Comparison of ENCODE assay signal across 9 mouse cellular contexts in genomic region chr16:30144818-30145464, GRCm38 (mm10).
DNase-seq lines count a peak whose midpoint lies in the region; ATAC-seq and TF ChIP-seq lines count a peak whose summit lies in the region.
"Had no signal": no experiment of that assay in that cellular context is flagged by ENCODE, and none has a peak within 500 bp of the region (broad histone marks: within the 10 kb centered on the region; RNA-seq: fewer than 3 reads in every experiment).

No protein-coding gene starts in this region.

- H3K9me3 ChIP-seq in heart, embryonic 14.5 days (ENCODE audit: control insufficient read depth, low read length): peaks cover 4% of the 10 kb centered on the region; the same call in 1 of the 2 replicates
- no peaks in the 10 kb centered on the region for H3K9me3 ChIP-seq in MEL (replicated peaks; ENCODE audit: insufficient read depth, low read length)
- H3K9me3 ChIP-seq in hindbrain, embryonic 11.5 days (ENCODE audit: control insufficient read depth, low read length): no peaks in the 10 kb centered on the region

- WGBS in heart, embryonic 14.5 days: 12% methylated on average over 13 of the region's 13 CpGs
- 18% methylated on average over 13 of the region's 13 CpGs for WGBS in hindbrain, embryonic 11.5 days

- no peak for DNase-seq in heart, postnatal 10 days
- peak; percentile 68 for DNase-seq in MEL (ENCODE audit: low read depth, low spot score)
- DNase-seq in hindbrain, embryonic 11.5 days (ENCODE audit: low spot score): no peak
- no peak for DNase-seq in layer of hippocampus, adult 18-20 months (ENCODE audit: low spot score in 2 of 2)
- DNase-seq: cerebellum, adult 2 months had no signal

- peak overlapping the region; percentile 15 to 21; a peak in 3 of 4 replicates for H3K4me3 ChIP-seq in heart, embryonic 14.5 days (ENCODE audit: control insufficient read depth in 1 of 2, insufficient read depth in 1 of 2, low read depth in 1 of 2, low read length in 2 of 2)
- H3K4me3 ChIP-seq in MEL (ENCODE audit: control insufficient read depth in 1 of 2, insufficient read depth in 1 of 2, low read depth in 2 of 2, low read length in 2 of 2): peak overlapping the region; percentile 42 to 58
- H3K4me3 ChIP-seq in hindbrain, embryonic 11.5 days (ENCODE audit: low read depth, low read length): no peak overlapping the region

- H3K27me3 ChIP-seq in heart, embryonic 14.5 days (ENCODE audit: control insufficient read depth, insufficient read depth, low read length): peaks cover 4% of the 10 kb centered on the region; the same call in 1 of the 2 replicates
- no peaks in the 10 kb centered on the region for H3K27me3 ChIP-seq in MEL (ENCODE audit: control insufficient read depth in 1 of 2, insufficient read depth in 2 of 2, low read length in 2 of 2)
- peaks cover 33% of the 10 kb centered on the region for H3K27me3 ChIP-seq in hindbrain, embryonic 11.5 days (ENCODE audit: control insufficient read depth, insufficient read depth, low read length)

- 0 out of 4 replicates have a peak, but pooled peaks of 1 of the 2 experiments have one; percentile 5 for TF ChIP-seq POLR2A in MEL (IDR thresholded peaks at IDR 0.05; ENCODE audit: control insufficient read depth in 1 of 2, insufficient read depth in 1 of 2, low read depth in 1 of 2, low read length in 2 of 2, poor library complexity in 1 of 2)

- no peak for ATAC-seq in heart, embryonic 14.5 days (ENCODE audit: insufficient number of reproducible peaks, insufficient read depth, low FRiP score, low read depth)
- no peak for ATAC-seq in hindbrain, embryonic 11.5 days (ENCODE audit: low FRiP score)
- ATAC-seq in megakaryocyte-erythroid progenitor cell, adult 5-6 weeks (replicated peaks; ENCODE audit: low FRiP score, low TSS enrichment, poor library complexity, severe bottlenecking): peak; percentile 59
- ATAC-seq in monocyte, adult 5-6 weeks (replicated peaks; ENCODE audit: insufficient number of reproducible peaks, low FRiP score, low TSS enrichment, poor library complexity, severe bottlenecking): no peak
- no peak for ATAC-seq in CD4-positive, CD25-positive, alpha-beta regulatory T cell, adult 4 months

- no peaks in the 10 kb centered on the region; the same call in 1 of the 2 replicates for H3K79me2 ChIP-seq in MEL (ENCODE audit: control insufficient read depth, insufficient read depth, low read length, poor library complexity)

- no peak for TF ChIP-seq CTCF in MEL (IDR thresholded peaks at IDR 0.05 in 2 of 3, conservative IDR thresholded peaks at IDR 0.05 in 1 of 3; ENCODE audit: control insufficient read depth in 1 of 3, insufficient read depth in 1 of 3, low read depth in 2 of 3, low read length in 3 of 3, poor library complexity in 1 of 3, severe bottlenecking in 1 of 3)

- intact Hi-C loops in heart, postnatal 10 days (cut with DNase I): no loop called here

- peaks cover 4 to 10% of the 10 kb centered on the region in 2 experiments for H3K4me1 ChIP-seq in heart, embryonic 14.5 days (ENCODE audit: control insufficient read depth in 2 of 2, insufficient read depth in 2 of 2, low read length in 2 of 2)
- H3K4me1 ChIP-seq in MEL (ENCODE audit: control insufficient read depth in 1 of 2, insufficient read depth in 2 of 2, low read length in 2 of 2): peaks cover 7 to 15% of the 10 kb centered on the region in 2 experiments
- H3K4me1 ChIP-seq in hindbrain, embryonic 11.5 days (replicated peaks; ENCODE audit: control insufficient read depth, insufficient read depth, low read length): no peaks in the 10 kb centered on the region

- no peak overlapping the region for H3K27ac ChIP-seq in heart, embryonic 14.5 days (replicated peaks in 1 of 2; ENCODE audit: control insufficient read depth in 1 of 2, insufficient read depth in 1 of 2, low read depth in 2 of 2, low read length in 2 of 2)
- peak overlapping the region; percentile 83 for H3K27ac ChIP-seq in MEL (ENCODE audit: control insufficient read depth, low read depth, low read length)
- H3K27ac ChIP-seq in hindbrain, embryonic 11.5 days (ENCODE audit: low read depth, low read length): no peak overlapping the region

- H3K4me2 ChIP-seq in heart, embryonic 14.5 days (ENCODE audit: low read length): peak overlapping the region; percentile 58
- H3K4me2 ChIP-seq in hindbrain, embryonic 11.5 days (replicated peaks; ENCODE audit: low read depth, low read length): peak overlapping the region; percentile 25; the same call in 1 of the 2 replicates

- H3K36me3 ChIP-seq in heart, embryonic 14.5 days (ENCODE audit: control insufficient read depth, insufficient read depth, low read length): no peaks in the 10 kb centered on the region
- H3K36me3 ChIP-seq in MEL (ENCODE audit: control insufficient read depth in 1 of 2, insufficient read depth in 2 of 2, low read length in 2 of 2): peaks cover 0 to 16% of the 10 kb centered on the region in 2 experiments; a peak in 2 of 4 replicates
- H3K36me3 ChIP-seq in hindbrain, embryonic 11.5 days (ENCODE audit: control insufficient read depth, insufficient read depth, low read length): no peaks in the 10 kb centered on the region

- peak; percentile 58 to 68 for TF ChIP-seq EP300 in MEL (IDR thresholded peaks at IDR 0.05; ENCODE audit: low read depth in 1 of 2, low read length in 2 of 2)

- no peak overlapping the region for H3K9ac ChIP-seq in heart, embryonic 14.5 days (ENCODE audit: low read length)
- H3K9ac ChIP-seq in MEL (ENCODE audit: control insufficient read depth, low read depth, low read length, poor library complexity, severe bottlenecking): peak overlapping the region; percentile 82
- H3K9ac ChIP-seq in hindbrain, embryonic 11.5 days (ENCODE audit: low read depth, low read length): no peak overlapping the region

- TF ChIP-seq RAD21 in MEL (IDR thresholded peaks at IDR 0.05; ENCODE audit: low read depth, low read length): no peak

TF ChIP-seq in MEL, 35 proteins besides CTCF, POLR2A, EP300 and RAD21:
- TF ChIP-seq CHD2 (IDR thresholded peaks at IDR 0.05; ENCODE audit: low read length): no peak
- TF ChIP-seq ETS1 (IDR thresholded peaks at IDR 0.05; ENCODE audit: low read depth, low read length): peak; percentile 73
- TF ChIP-seq TCF12 (IDR thresholded peaks at IDR 0.05; ENCODE audit: low read depth, low read length): peak; percentile 78
- no peak for TF ChIP-seq MAFK (IDR thresholded peaks at IDR 0.05; ENCODE audit: borderline replicate concordance, low read depth, low read length)
- no peak for TF ChIP-seq POLR2AphosphoS5 (IDR thresholded peaks at IDR 0.05; ENCODE audit: borderline replicate concordance, low read depth, low read length)
- no peak for TF ChIP-seq USF2 (IDR thresholded peaks at IDR 0.05; ENCODE audit: borderline replicate concordance in 1 of 2, insufficient read depth in 1 of 2, low read depth in 1 of 2, low read length in 2 of 2)
- TF ChIP-seq MXI1 (IDR thresholded peaks at IDR 0.05; ENCODE audit: low read depth, low read length): peak; percentile 55
- no peak for TF ChIP-seq ZKSCAN1 (IDR thresholded peaks at IDR 0.05; ENCODE audit: low read depth, low read length)
- no peak for TF ChIP-seq MYC (IDR thresholded peaks at IDR 0.05; ENCODE audit: low read depth, low read length)
- no peak for TF ChIP-seq ELF1 (IDR thresholded peaks at IDR 0.05; ENCODE audit: low read depth, low read length)
- no peak for TF ChIP-seq MAX (IDR thresholded peaks at IDR 0.05; ENCODE audit: low read length)
- TF ChIP-seq ZNF384 (IDR thresholded peaks at IDR 0.05; ENCODE audit: low read depth, low read length): peak; percentile 86
- TF ChIP-seq RCOR1 (IDR thresholded peaks at IDR 0.05; ENCODE audit: low read depth, low read length): no peak; the same call in 1 of the 2 replicates
- TF ChIP-seq NELFE (IDR thresholded peaks at IDR 0.05; ENCODE audit: low read depth, low read length): no peak
- no peak for TF ChIP-seq TAL1 (IDR thresholded peaks at IDR 0.05; ENCODE audit: low read length)
- no peak for TF ChIP-seq NRF1 (IDR thresholded peaks at IDR 0.05; ENCODE audit: insufficient read depth, low read depth, low read length, poor library complexity, severe bottlenecking)
- TF ChIP-seq MEF2A (IDR thresholded peaks at IDR 0.05; ENCODE audit: extremely low read depth, insufficient replicate concordance, low read depth, low read length, poor library complexity, severe bottlenecking): no peak
- TF ChIP-seq USF1 (IDR thresholded peaks at IDR 0.05; ENCODE audit: low read depth, low read length): no peak
- no peak for TF ChIP-seq E2F4 (IDR thresholded peaks at IDR 0.05; ENCODE audit: borderline replicate concordance, low read depth, low read length)
- no peak; the same call in 1 of the 2 replicates for TF ChIP-seq ZC3H11A (IDR thresholded peaks at IDR 0.05; ENCODE audit: low read depth, low read length)
- TF ChIP-seq SMC3 (IDR thresholded peaks at IDR 0.05; ENCODE audit: low read depth, low read length): no peak
- TF ChIP-seq BHLHE40 (IDR thresholded peaks at IDR 0.05; ENCODE audit: borderline replicate concordance, low read depth, low read length): no peak
- TF ChIP-seq MAZ (IDR thresholded peaks at IDR 0.05; ENCODE audit: low read depth, low read length): peak; percentile 35; the same call in 1 of the 2 replicates
- TF ChIP-seq ZMIZ1 (IDR thresholded peaks at IDR 0.05; ENCODE audit: low read depth, low read length): peak; percentile 60
- peak; percentile 45; the same call in 1 of the 2 replicates for TF ChIP-seq POLR2AphosphoS2 (IDR thresholded peaks at IDR 0.05; ENCODE audit: low read length)
- no peak for TF ChIP-seq KAT2A (conservative IDR thresholded peaks at IDR 0.05; ENCODE audit: low read depth, low read length)
- TF ChIP-seq GATA1 (IDR thresholded peaks at IDR 0.05; ENCODE audit: low read depth, low read length): peak; percentile 90
- no peak for TF ChIP-seq UBTF (IDR thresholded peaks at IDR 0.05; ENCODE audit: borderline replicate concordance, insufficient read depth, low read depth, low read length)
- peak; percentile 96; the same call in 1 of the 2 replicates for TF ChIP-seq CHD1 (IDR thresholded peaks at IDR 0.05; ENCODE audit: low read depth, low read length)
- TF ChIP-seq SIN3A (IDR thresholded peaks at IDR 0.05; ENCODE audit: low read length): peak; percentile 56; the same call in 1 of the 2 replicates
